16 mouse cellular contexts compared by ENCODE assay signal in genomic region chr8:86800966-86801365, GRCm38 (mm10). TPM values are rescaled to one million over a fixed set of nuclear protein-coding genes. Genes with fewer than 3 reads are reported as not detected.
DNase-seq lines count a peak whose midpoint lies in the region; TF ChIP-seq lines count a peak whose summit lies in the region.
"Had no signal": no experiment of that assay in that cellular context is flagged by ENCODE, and none has a peak within 500 bp of the region (broad histone marks: within the 10 kb centered on the region; RNA-seq: fewer than 3 reads in every experiment).

No protein-coding gene starts in this region.

- H3K4me3 ChIP-seq in gastrocnemius, adult 2 months, result no peak overlapping the region
- H3K4me3 ChIP-seq: forebrain, embryonic 10.5 days; hindbrain, embryonic 15.5 days; kidney, embryonic 15.5 days had no signal

- peak overlapping the region; percentile 66 for H3K27ac ChIP-seq in gastrocnemius, adult 2 months
- H3K27ac ChIP-seq: forebrain, embryonic 10.5 days; hindbrain, embryonic 15.5 days had no signal

- DNase-seq in gastrocnemius, adult 2 months, result no peak
- DNase-seq in gastrocnemius, postnatal 14 days, result no peak
- peak; percentile 15 for DNase-seq in kidney, postnatal 14 days
- DNase-seq in kidney, postnatal 10 days, result no peak
- DNase-seq in adrenal gland, postnatal 14 days, result peak; percentile 49
- peak; percentile 29 for DNase-seq in forelimb bud, embryonic 11.5 days (ENCODE audit: low read depth, low spot score)
- DNase-seq in left cerebral cortex, postnatal 14 days (ENCODE audit: low spot score in 2 of 2), result no peak
- DNase-seq: cerebellum, adult 9-11 months; heart, adult 11 months; liver; lung, postnatal 36 days; right cerebral cortex, postnatal 4 days; thymus, adult 2 months had no signal

- no peak for TF ChIP-seq CTCF in gastrocnemius, adult 2 months (IDR thresholded peaks at IDR 0.05)

- intact Hi-C loops in gastrocnemius, adult 2 months (cut with DNase I), result no loop called here
- intact Hi-C loops in gastrocnemius, postnatal 14 days (cut with DNase I; ENCODE audit: low total_unique reads), result no loop called here
- intact Hi-C loops in left cerebral cortex, postnatal 14 days (cut with DNase I), result no loop called here

RNA-seq across cellular contexts. Expression of gene Siah1a, which starts 55.2 kb away (rescaled TPM):
- 10 to 100 TPM in 1 of 2 experiments, 1 to 10 TPM in 1; 9.6 to 14.9 TPM for total RNA-seq in gastrocnemius, adult 2 months (2021)
- total RNA-seq in gastrocnemius, postnatal 14 days (2021), result 10 to 100 TPM; 10.5 to 12.6 TPM
- 19.4 and 20.2 TPM in 2 replicates for total RNA-seq in adrenal gland, postnatal 14 days (2021)
- total RNA-seq in left cerebral cortex, postnatal 14 days (2021), result 10 to 100 TPM; 30.9 to 32.9 TPM

RNA-seq across cellular contexts. Expression of gene Gm10638, which starts 55.5 kb away (rescaled TPM):
- total RNA-seq in gastrocnemius, adult 2 months (2021), result 1 to 10 TPM; 4.9 to 5.3 TPM
- 1 to 10 TPM; 3.3 to 6.4 TPM for total RNA-seq in gastrocnemius, postnatal 14 days (2021)
- 2.7 and 4.4 TPM in 2 replicates for total RNA-seq in adrenal gland, postnatal 14 days (2021)
- total RNA-seq in left cerebral cortex, postnatal 14 days (2021), result 1 to 10 TPM; 2.5 to 3.8 TPM

Comparison
In these comparisons a context has a peak if more than half of its experiments do, and no peak if none do; other contexts are left out.
1. DNase-seq: peak in kidney, postnatal 14 days (single experiment), adrenal gland, postnatal 14 days (single experiment) and forelimb bud, embryonic 11.5 days (single experiment); none in gastrocnemius, adult 2 months (single experiment), gastrocnemius, postnatal 14 days (single experiment), kidney, postnatal 10 days (single experiment) and left cerebral cortex, postnatal 14 days (0 of 2).